Mouse (Mus musculus) left cerebral cortex, postnatal 36 days (tissue): ENCODE results near the gene Fbxo27. TPM values are rescaled to one million over a fixed set of nuclear protein-coding genes. Genes with fewer than 3 reads are reported as not detected.
"Not testable (repeated sequence)": the region's sequence is repeated elsewhere in the genome, so short reads cannot be mapped to it uniquely, and the experiment has no call there.

ENCODE experiments used
- DNase-seq, 2 experiments: peaks; one replicate each; pipeline ENCODE4 v3.0.0; 2021 to 2022; ENCODE audit warnings: low spot score in 2 of 2, mixed read lengths in 1 of 2
- intact Hi-C: fragments of 180-260 bp; cut with DNase I; formaldehyde crosslinking; loops from one replicate; pipeline ENCODE4 v1.15.1; 2025
- total RNA-seq, 2 experiments: library from RNA; stranded (reverse); gene quantifications; 2 replicates each; pipeline ENCODE4 v1.2.3; 2021

Gene Fbxo27
- total RNA-seq, 2 experiments from 2014 or later: 23.3 to 25.0 TPM

DNA sequence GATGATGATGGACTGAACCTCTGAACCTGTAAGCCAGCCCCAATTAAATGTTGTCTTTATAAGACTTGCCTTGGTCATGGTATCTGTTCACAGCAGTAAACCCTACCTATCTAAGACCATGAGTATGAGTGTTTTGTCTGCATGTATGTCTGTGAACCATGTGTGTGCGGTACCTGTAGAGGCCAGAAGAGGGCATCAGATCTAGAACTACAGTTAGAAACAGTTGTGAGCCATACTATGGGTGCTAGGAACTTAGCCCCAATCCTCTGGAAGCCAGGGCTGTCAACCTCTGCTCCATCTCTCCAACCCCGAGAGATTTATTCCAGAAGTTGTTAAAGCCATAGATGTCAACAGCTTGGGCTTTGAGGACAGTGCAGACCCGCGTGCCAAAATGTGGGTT lies 7.6 kb downstream of the Fbxo27 start:
- intact Hi-C loops: no loop called here
- no peak for DNase-seq

- intact Hi-C loops: not testable (repeated sequence)
Observed at GRCm38 (mm10) chr7:28701306-28701705, 8.7 kb downstream of the Fbxo27 start.

GRCm38 (mm10) chr7:28702601-28703143 lies 10.0 kb downstream of the Fbxo27 start:
- intact Hi-C loops: no loop called here
- DNase-seq: no peak

More at GRCm38 (mm10) chr7:28701306-28701705, 8.7 kb downstream of the Fbxo27 start:
- not testable (repeated sequence) for DNase-seq

- intact Hi-C loops: no loop called here
- no peak for DNase-seq
Observed at GRCm38 (mm10) chr7:28709454-28709853, 16.8 kb downstream of the Fbxo27 start.

GRCm38 (mm10) chr7:28710962-28711361 lies 18.3 kb downstream of the Fbxo27 start:
- intact Hi-C loops: no loop called here
- DNase-seq: no peak

DNA sequence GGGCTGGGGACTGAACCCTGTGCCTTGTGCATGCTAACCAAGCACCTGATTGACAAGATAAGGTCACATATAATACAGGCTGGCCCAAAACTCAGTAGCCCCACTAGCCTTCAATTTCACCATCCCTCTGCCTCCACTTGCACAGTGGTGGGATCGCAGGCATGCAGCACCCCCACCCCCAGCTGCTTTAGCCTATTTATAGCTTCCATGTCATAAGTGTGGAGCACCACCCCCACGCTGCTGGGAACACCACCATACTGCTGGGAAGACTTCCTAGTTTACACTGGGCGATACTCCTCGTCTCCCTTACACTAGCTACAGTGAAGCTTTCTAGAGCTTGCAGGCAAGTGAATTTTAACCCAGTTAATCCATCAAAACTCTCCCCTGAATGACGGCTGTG lies 22.0 kb downstream of the Fbxo27 start:
- peak; percentile 43 to 51 for DNase-seq
- intact Hi-C loops: no loop called here

GRCm38 (mm10) chr7:28715598-28715997 lies 22.9 kb downstream of the Fbxo27 start:
- no peak for DNase-seq
- intact Hi-C loops: no loop called here

GRCm38 (mm10) chr7:28716590-28717281 lies 24.1 kb downstream of the Fbxo27 start, which contains the start of gene Fbxo17:
TSS of gene Fbxo17 (plus strand) at chr7:28716804.
- intact Hi-C loops: no loop called here
- peak in 1 of 2 experiments; percentile 34 for DNase-seq

DNA sequence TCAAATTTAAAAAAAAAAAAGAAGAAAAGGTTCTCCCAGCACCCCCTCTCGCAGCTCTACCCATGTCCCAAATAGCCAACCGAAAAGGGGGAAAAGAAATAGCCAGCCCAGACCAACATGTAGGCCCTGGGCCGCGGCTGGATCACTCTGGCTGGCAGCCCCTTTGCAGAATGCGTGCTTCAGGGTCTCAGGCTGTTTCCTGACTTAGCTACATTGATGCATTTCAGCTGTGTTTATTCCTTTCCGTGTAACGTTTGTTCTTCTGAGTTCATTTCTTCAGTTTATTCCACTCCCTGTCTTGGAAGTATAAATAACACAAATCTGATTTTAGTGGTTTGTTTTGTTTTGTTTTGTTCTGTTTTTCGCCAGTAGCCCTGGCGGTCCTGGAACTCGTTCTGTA lies 25.1 kb downstream of the Fbxo27 start:
- intact Hi-C loops: no loop called here

DNA sequence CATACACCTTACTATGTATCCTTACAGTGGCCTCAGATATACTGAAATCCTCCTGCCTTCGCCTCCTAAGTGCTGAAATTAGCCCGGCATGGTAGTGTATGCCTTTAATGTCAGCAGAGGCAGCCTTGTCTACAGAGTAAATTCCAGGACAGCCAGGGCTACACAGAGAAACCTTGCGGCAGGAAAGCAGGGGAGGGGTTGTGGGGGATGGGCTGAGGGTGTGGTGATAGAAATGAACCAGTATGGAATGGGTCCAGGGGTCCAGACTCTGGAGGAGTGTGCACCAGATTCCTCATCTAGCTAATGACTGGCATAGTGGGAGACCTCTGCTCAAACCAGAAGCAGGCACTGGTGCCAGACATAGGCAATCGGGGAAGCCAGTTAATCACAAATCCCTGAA lies 26.5 kb downstream of the Fbxo27 start:
- intact Hi-C loops: no loop called here

More for the DNA sequence above, 25.1 kb downstream of the Fbxo27 start:
- no peak for DNase-seq

GRCm38 (mm10) chr7:28719650-28720049 lies 27.0 kb downstream of the Fbxo27 start:
- no peak for DNase-seq
- intact Hi-C loops: no loop called here

More for the DNA sequence above, 26.5 kb downstream of the Fbxo27 start:
- no peak for DNase-seq

DNA sequence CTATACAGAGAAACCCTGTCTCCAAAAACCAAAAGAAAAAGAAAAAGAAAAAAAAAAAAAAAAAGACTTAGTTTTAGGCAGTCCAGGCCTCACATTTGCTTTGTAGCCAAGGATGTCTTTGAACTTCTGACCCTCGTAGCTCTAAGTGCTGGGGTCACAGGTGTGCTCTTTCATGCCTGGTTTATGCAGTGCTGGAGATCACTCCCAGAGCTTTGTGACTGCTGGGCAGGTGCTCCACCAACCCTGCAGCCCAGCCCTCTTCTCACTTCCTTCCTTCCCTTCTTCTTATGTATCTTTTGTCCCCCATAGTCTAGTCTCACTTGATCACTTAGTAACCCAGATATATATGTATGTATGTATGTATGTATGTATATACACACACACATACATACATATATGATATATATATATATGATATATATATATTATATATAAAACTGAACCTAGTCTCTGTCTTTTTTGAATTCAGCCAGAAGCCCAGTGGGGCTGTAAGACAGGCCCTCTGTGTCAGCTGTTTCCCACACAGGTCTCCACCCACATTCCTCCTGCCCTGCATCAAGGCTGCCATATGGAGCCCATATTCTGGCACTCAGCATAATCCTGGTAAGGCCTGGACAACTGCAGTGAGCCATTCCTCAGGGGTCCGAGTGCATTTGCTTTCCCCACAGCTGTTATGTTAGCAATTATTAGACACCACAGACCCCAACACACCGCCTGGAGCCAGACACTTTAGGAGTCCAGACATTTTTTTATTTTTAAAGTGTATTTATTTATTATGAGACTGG lies 28.3 kb downstream of the Fbxo27 start:
- intact Hi-C loops: no loop called here
- DNase-seq: no peak

DNA sequence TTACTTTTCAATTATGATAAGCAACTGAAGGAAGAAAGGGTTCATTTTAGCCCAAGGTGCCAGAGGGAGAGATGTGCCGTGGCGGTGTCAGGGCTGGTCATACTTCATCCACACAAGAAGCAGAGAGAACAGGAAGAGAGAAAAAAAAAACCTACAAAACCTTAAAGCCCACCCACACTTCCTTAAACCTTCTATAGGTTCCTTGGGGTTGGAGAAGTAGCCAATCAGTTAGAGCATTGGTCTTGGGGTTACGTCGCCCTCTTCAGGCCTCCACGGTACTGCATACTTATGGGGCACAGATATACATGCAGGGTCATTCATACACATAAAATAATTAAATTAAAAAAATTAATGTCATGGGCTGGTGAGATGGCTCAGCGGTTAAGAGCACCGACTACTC lies 29.4 kb downstream of the Fbxo27 start:
- intact Hi-C loops: no loop called here
- DNase-seq: no peak

DNA sequence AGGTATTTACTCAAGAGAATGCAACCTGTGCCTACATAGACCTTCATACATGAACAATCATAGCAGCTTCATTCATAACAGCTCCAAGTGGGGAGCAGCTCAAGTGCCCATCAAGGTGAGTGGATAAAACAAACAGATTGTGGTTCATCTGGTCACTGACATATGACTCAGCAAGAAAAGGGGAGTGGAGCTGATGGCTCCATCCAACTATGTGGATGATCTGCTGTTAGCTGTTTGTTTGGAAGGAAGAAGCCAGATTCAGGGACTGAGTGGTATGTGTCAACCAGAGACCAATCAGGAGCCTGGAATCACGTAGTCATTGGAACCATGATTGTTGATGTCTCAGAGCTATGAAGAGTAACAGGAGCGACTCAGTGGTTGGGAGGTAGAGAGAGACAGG lies 32.0 kb downstream of the Fbxo27 start:
- intact Hi-C loops: no loop called here

DNA sequence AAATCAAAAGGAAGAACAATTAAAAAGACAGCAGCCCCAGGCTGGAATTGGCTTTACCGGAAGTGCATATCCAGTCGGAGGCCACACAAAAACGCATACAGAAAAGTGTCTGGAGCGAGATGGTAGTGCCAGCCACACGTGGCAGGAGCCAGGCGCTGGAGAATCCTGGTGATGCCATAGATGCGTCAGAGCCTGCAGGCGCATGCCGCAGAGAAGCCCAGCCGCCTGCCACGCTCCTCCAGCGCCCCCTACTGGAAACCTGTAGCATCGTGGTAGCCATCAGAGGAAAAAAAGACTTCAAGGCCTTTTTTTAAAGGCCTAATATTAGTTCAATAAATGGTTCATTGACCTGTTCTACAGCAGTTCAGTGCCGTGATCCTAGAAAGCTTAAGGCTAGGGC lies 34.0 kb downstream of the Fbxo27 start:
- intact Hi-C loops: loop anchor here (2.0 kb wide), 3 partner anchors 126 to 290 kb away; partner anchors contain the start of gene Gmfg
- peak; percentile 76 to 79 for DNase-seq

More for the DNA sequence above, 32.0 kb downstream of the Fbxo27 start:
- DNase-seq: no peak

GRCm38 (mm10) chr7:28727649-28728340 lies 35.1 kb downstream of the Fbxo27 start:
- intact Hi-C loops: loop anchor here (2.0 kb wide), 3 partner anchors 127 to 291 kb away; partner anchors contain the start of gene Gmfg
- peak; percentile 28 to 37 for DNase-seq

DNA sequence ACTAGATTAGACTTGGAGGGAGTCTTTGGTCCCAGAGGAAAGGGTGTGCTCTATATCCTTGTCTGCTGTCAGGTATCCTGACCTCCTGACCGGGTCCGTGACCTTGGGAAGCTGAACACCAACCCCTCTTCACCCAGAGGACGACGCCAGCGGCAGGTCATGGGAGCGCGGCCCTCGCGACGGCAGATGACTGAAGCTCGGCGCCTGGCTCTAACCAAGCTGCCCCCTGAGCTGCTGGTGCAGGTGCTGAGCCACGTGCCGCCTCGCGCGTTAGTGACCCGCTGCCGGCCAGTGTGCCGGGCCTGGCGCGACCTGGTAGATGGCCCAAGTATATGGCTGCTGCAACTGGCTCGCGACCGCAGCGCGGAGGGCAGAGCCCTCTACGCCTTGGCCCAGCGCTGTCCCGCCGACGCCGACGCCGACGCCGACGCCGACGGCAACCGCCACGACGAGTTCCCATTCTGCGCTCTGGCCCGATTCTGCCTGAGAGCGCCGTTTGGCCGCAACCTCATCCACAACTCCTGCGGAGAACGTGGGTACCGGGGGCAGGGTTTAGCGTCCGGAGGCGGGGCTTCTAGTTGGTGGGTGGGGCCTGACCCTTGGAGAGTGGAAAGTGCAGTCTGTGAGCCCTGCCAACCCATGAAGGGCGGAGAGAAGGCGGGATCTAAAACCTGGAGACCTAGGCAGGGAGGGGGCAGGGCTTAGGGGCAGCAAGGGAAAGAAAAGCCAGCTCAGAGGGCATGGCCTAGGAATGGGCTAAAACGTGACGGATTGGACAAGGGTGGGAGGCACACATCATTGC lies 39.9 kb downstream of the Fbxo27 start:
- intact Hi-C loops: no loop called here
- DNase-seq: no peak

DNA sequence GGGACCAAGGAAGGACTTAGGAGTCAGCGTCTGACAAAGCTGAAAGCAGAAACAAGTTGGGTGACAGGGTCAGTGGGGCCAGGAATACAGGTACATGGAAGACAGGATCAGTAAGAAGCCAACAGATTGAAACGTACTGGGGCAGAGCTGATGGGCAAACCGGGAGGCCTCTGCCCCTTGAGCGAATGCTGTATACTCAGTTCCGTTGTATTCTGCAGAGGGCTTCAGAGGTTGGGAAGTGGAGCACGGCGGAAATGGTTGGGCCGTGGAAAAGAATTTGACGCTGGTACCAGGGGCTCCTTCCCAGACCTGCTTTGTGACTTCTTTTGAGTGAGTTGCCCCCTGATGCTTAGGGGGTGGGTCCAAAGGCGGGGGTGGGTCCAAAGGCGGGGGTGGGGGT lies 40.6 kb downstream of the Fbxo27 start:
- intact Hi-C loops: no loop called here
- no peak for DNase-seq

GRCm38 (mm10) chr7:28735701-28736100 lies 43.1 kb downstream of the Fbxo27 start:
- no peak for DNase-seq
- intact Hi-C loops: no loop called here
